Mouse (Mus musculus): ENCODE data around the gene Tmem56.

DNA sequence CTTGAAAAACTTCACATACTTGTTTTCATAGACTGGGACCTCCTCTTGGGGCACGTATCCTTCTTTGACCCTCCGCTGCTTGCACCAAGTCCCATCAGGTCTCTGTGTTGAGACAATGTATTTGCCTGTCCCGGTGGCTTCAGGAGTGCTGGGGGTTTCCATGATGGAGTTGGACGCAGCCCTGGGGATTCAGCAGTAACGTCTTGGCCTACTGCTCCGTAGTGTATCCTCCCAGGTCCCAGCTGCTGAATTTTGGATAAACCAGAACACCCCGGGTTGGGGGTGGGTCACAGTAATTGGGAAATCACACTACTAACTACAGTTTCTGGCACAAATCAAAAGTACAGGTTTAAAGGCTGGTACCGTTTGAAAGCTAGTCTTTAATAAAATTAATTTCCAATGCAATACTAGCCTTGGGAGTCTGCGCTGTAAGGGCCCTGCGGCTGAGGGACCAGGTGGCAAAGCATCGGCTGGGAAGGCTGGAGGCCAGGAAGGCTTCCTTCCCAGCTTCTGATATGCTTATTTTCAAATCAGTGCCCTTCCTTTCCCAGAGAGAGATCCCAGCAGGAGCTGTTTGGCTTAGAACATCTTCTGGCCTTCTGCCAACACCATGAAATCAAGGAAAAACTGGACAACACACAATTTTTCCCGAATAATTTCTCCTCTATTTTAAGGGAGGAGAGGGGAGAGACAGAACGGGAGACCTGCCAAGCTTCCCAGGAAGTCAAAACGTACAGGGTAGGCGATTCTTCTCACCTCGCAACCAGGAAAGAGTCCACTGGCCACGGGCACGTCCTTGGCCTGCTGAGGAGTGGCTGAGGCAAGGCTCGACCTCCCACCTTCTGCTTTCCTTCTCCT lies 32.1 kb downstream of the Tmem56 start:
- no peak for TF ChIP-seq CTCF (IDR thresholded peaks at IDR 0.05 in 2 of 3, conservative IDR thresholded peaks at IDR 0.05 in 1 of 3; ENCODE audit: control insufficient read depth in 1 of 3, insufficient read depth in 1 of 3, low read depth in 2 of 3, low read length in 3 of 3, poor library complexity in 1 of 3, severe bottlenecking in 1 of 3)
- TF ChIP-seq TCF12 (IDR thresholded peaks at IDR 0.05; ENCODE audit: low read depth, low read length), result no peak
- TF ChIP-seq CHD1 (IDR thresholded peaks at IDR 0.05; ENCODE audit: low read depth, low read length), result no peak
- no peak for TF ChIP-seq RAD21 (IDR thresholded peaks at IDR 0.05; ENCODE audit: low read depth, low read length)
- TF ChIP-seq POLR2A (IDR thresholded peaks at IDR 0.05; ENCODE audit: control insufficient read depth in 1 of 2, insufficient read depth in 1 of 2, low read depth in 1 of 2, low read length in 2 of 2, poor library complexity in 1 of 2), result no peak
- TF ChIP-seq SMC3 (IDR thresholded peaks at IDR 0.05; ENCODE audit: low read depth, low read length), result no peak
- TF ChIP-seq ZKSCAN1 (IDR thresholded peaks at IDR 0.05; ENCODE audit: low read depth, low read length), result no peak
